Mouse (Mus musculus) thymus, postnatal 10 days (tissue): ENCODE measurements around the gene Prkce.

Experiments used
- DNase-seq, 2 experiments: peaks; one replicate each; pipeline ENCODE4 v3.0.0; 2021; ENCODE audit warnings: low spot score in 2 of 2

The Prkce gene

GRCm38 (mm10) chr17:86408614-86409006, 241.0 kb downstream of the Prkce start:
- DNase-seq = no peak

GRCm38 (mm10) chr17:86409485-86409884, 241.9 kb downstream of the Prkce start:
- no peak for DNase-seq

- no peak for DNase-seq
Observed at GRCm38 (mm10) chr17:86410496-86410895, 242.9 kb downstream of the Prkce start.

GRCm38 (mm10) chr17:86412141-86412540, 244.6 kb downstream of the Prkce start:
- no peak for DNase-seq

GRCm38 (mm10) chr17:86414608-86415007, 247.0 kb downstream of the Prkce start:
- DNase-seq = no peak

GRCm38 (mm10) chr17:86415989-86416388, 248.4 kb downstream of the Prkce start:
- DNase-seq = no peak

GRCm38 (mm10) chr17:86418334-86418733, 250.7 kb downstream of the Prkce start:
- DNase-seq = no peak

- no peak for DNase-seq
Observed at GRCm38 (mm10) chr17:86419199-86419598, 251.6 kb downstream of the Prkce start.

- no peak for DNase-seq
Observed at GRCm38 (mm10) chr17:86420646-86421338, 253.2 kb downstream of the Prkce start.

GRCm38 (mm10) chr17:86422023-86422422, 254.4 kb downstream of the Prkce start:
- DNase-seq = no peak

GRCm38 (mm10) chr17:86429877-86430276, 262.3 kb downstream of the Prkce start:
- no peak for DNase-seq

- DNase-seq = no peak
Observed at GRCm38 (mm10) chr17:86433117-86433516, 265.5 kb downstream of the Prkce start.

- DNase-seq = no peak
Observed at GRCm38 (mm10) chr17:86433813-86434212, 266.2 kb downstream of the Prkce start.

GRCm38 (mm10) chr17:86434781-86435180, 267.2 kb downstream of the Prkce start:
- no peak for DNase-seq

- no peak for DNase-seq
Observed at GRCm38 (mm10) chr17:86435570-86435969, 268.0 kb downstream of the Prkce start.

GRCm38 (mm10) chr17:86435984-86436383, 268.4 kb downstream of the Prkce start:
- DNase-seq = no peak

GRCm38 (mm10) chr17:86436583-86437370, 269.2 kb downstream of the Prkce start:
- peak; percentile 18 to 22 for DNase-seq

- DNase-seq = peak; percentile 64 to 73
Observed at GRCm38 (mm10) chr17:86437516-86438277, 270.1 kb downstream of the Prkce start.

GRCm38 (mm10) chr17:86438278-86438661, 270.7 kb downstream of the Prkce start:
- no peak for DNase-seq

GRCm38 (mm10) chr17:86438763-86439162, 271.2 kb downstream of the Prkce start:
- DNase-seq = no peak

GRCm38 (mm10) chr17:86441098-86441497, 273.5 kb downstream of the Prkce start:
- DNase-seq = no peak

GRCm38 (mm10) chr17:86443886-86444285, 276.3 kb downstream of the Prkce start:
- DNase-seq = no peak
